Mouse (Mus musculus) MEL (cell line): Measurements from ENCODE around the gene Med16. TPM values are rescaled to one million over a fixed set of nuclear protein-coding genes. Genes with fewer than 3 reads are reported as not detected.

ENCODE experiments used
- DNase-seq: peaks from one replicate; pipeline ENCODE4 v3.0.0; 2011; ENCODE audit warnings: low read depth, low spot score
- H3K27ac ChIP-seq: 2 replicates; pipeline ENCODE4 v1.5.1; 2012; ENCODE audit warnings: low read depth, mild to moderate bottlenecking, control low read depth, low read length, moderate library complexity; ENCODE audit not compliant: control insufficient read depth
- H3K27me3 ChIP-seq, 2 experiments: fragments of 150-350 bp in 1 of 2; sonication (generic) in 1 of 2; 2 replicates each; pipeline ENCODE4 v1.6.1; 2012; ENCODE audit warnings: low read length in 2 of 2, mild to moderate bottlenecking in 2 of 2, improper control_type of control experiment in 1 of 2, moderate library complexity in 1 of 2; ENCODE audit not compliant: insufficient read depth in 2 of 2, control insufficient read depth in 1 of 2
- H3K36me3 ChIP-seq, 2 experiments: 2 replicates each; pipeline ENCODE4 v1.6.1; 2012 to 2014; ENCODE audit warnings: low read length in 2 of 2, improper control_type of control experiment in 1 of 2, inconsistent platforms in 1 of 2, mild to moderate bottlenecking in 1 of 2; ENCODE audit not compliant: insufficient read depth in 2 of 2, control insufficient read depth in 1 of 2
- H3K4me1 ChIP-seq, 2 experiments: fragments of 150-350 bp in 1 of 2; sonication (generic) in 1 of 2; 2 replicates each; pipeline ENCODE4 v1.6.1; 2012; ENCODE audit warnings: low read length in 2 of 2, improper control_type of control experiment in 1 of 2, mild to moderate bottlenecking in 1 of 2; ENCODE audit not compliant: insufficient read depth in 2 of 2, control insufficient read depth in 1 of 2
- H3K4me3 ChIP-seq, 2 experiments: fragments of 150-350 bp in 1 of 2; sonication (generic) in 1 of 2; 2 replicates each; pipeline ENCODE4 v1.5.1; 2012; ENCODE audit warnings: low read depth in 2 of 2, low read length in 2 of 2, mild to moderate bottlenecking in 2 of 2, moderate library complexity in 2 of 2, control low read depth in 1 of 2, improper control_type of control experiment in 1 of 2; ENCODE audit not compliant: control insufficient read depth in 1 of 2, insufficient read depth in 1 of 2
- H3K79me2 ChIP-seq: 2 replicates; pipeline ENCODE4 v1.6.1; 2012; ENCODE audit warnings: mild to moderate bottlenecking, low read length, moderate library complexity; ENCODE audit not compliant: control insufficient read depth, poor library complexity, insufficient read depth
- H3K9ac ChIP-seq: 2 replicates; pipeline ENCODE4 v1.6.1; 2012; ENCODE audit warnings: low read depth, mild to moderate bottlenecking, control low read depth, low read length, moderate library complexity; ENCODE audit not compliant: control insufficient read depth, poor library complexity, severe bottlenecking
- H3K9me3 ChIP-seq: fragments of 150-350 bp; sonication (generic); replicated peaks from 2 replicates; pipeline ENCODE4 v1.6.1; 2012; ENCODE audit warnings: mild to moderate bottlenecking, low read length, improper control_type of control experiment, moderate library complexity; ENCODE audit not compliant: insufficient read depth
- BHLHE40 ChIP-seq: IDR thresholded peaks from 2 replicates; pipeline ENCODE4 v1.6.1; 2012; ENCODE audit warnings: low read depth, mild to moderate bottlenecking, inconsistent platforms, low read length, improper control_type of control experiment, borderline replicate concordance
- CHD1 ChIP-seq: IDR thresholded peaks from 2 replicates; pipeline ENCODE4 v1.6.1; 2012; ENCODE audit warnings: low read depth, mild to moderate bottlenecking, inconsistent platforms, low read length, improper control_type of control experiment
- CHD2 ChIP-seq: IDR thresholded peaks from 2 replicates; pipeline ENCODE4 v1.6.1; 2011; ENCODE audit warnings: low read length, improper control_type of control experiment
- CTCF ChIP-seq, 3 experiments: IDR thresholded peaks in 2 of 3; conservative IDR thresholded peaks in 1 of 3; 2 replicates each; pipeline ENCODE4 v1.5.1; 2011 to 2012; ENCODE audit warnings: low read length in 3 of 3, low read depth in 2 of 3, mild to moderate bottlenecking in 2 of 3, improper control_type of control experiment in 1 of 3, inconsistent platforms in 1 of 3, mixed read lengths in 1 of 3, moderate library complexity in 1 of 3; ENCODE audit not compliant: control insufficient read depth in 1 of 3, insufficient read depth in 1 of 3, poor library complexity in 1 of 3, severe bottlenecking in 1 of 3
- E2F4 ChIP-seq: IDR thresholded peaks from 2 replicates; pipeline ENCODE4 v1.6.1; 2011; ENCODE audit warnings: low read depth, low read length, improper control_type of control experiment, borderline replicate concordance
- EP300 ChIP-seq, 2 experiments: IDR thresholded peaks; 2 replicates each; pipeline ENCODE4 v1.6.1; 2011; ENCODE audit warnings: improper control_type of control experiment in 2 of 2, low read length in 2 of 2, low read depth in 1 of 2, mild to moderate bottlenecking in 1 of 2
- ETS1 ChIP-seq: IDR thresholded peaks from 2 replicates; pipeline ENCODE4 v1.6.1; 2012; ENCODE audit warnings: low read depth, mild to moderate bottlenecking, inconsistent platforms, low read length, improper control_type of control experiment, moderate library complexity
- GABPA ChIP-seq: IDR thresholded peaks from 2 replicates; pipeline ENCODE4 v1.6.1; 2012; ENCODE audit warnings: low read depth, mild to moderate bottlenecking, inconsistent platforms, low read length, improper control_type of control experiment, moderate library complexity
- HCFC1 ChIP-seq: IDR thresholded peaks from 2 replicates; pipeline ENCODE4 v1.6.1; 2012; ENCODE audit warnings: low read depth, mild to moderate bottlenecking, inconsistent platforms, low read length, improper control_type of control experiment, moderate library complexity
- JUND ChIP-seq: IDR thresholded peaks from 2 replicates; pipeline ENCODE4 v1.6.1; 2011; ENCODE audit warnings: low read depth, mild to moderate bottlenecking, improper control_type of control experiment, low read length
- KAT2A ChIP-seq: conservative IDR thresholded peaks from 2 replicates; pipeline ENCODE4 v1.6.1; 2012; ENCODE audit warnings: low read depth, low read length, improper control_type of control experiment, inconsistent platforms
- MAFK ChIP-seq: IDR thresholded peaks from 2 replicates; pipeline ENCODE4 v1.6.1; 2011; ENCODE audit warnings: low read depth, mild to moderate bottlenecking, low read length, improper control_type of control experiment, borderline replicate concordance
- MEF2A ChIP-seq: IDR thresholded peaks from 2 replicates; pipeline ENCODE4 v1.6.1; 2014; ENCODE audit warnings: low read depth, mild to moderate bottlenecking, inconsistent platforms, low read length, improper control_type of control experiment; ENCODE audit not compliant: poor library complexity, insufficient replicate concordance, severe bottlenecking; ENCODE audit errors: extremely low read depth
- MXI1 ChIP-seq: IDR thresholded peaks from 2 replicates; pipeline ENCODE4 v1.6.1; 2011; ENCODE audit warnings: mild to moderate bottlenecking, low read depth, low read length, improper control_type of control experiment
- MYC ChIP-seq: IDR thresholded peaks from 2 replicates; pipeline ENCODE4 v1.6.1; 2011; ENCODE audit warnings: low read depth, mild to moderate bottlenecking, low read length, improper control_type of control experiment, moderate library complexity
- NELFE ChIP-seq: IDR thresholded peaks from 2 replicates; pipeline ENCODE4 v1.6.1; 2011; ENCODE audit warnings: low read depth, low read length, improper control_type of control experiment
- POLR2A ChIP-seq, 2 experiments: IDR thresholded peaks; 2 replicates each; pipeline ENCODE4 v1.6.1; 2011 to 2012; ENCODE audit warnings: low read length in 2 of 2, mild to moderate bottlenecking in 2 of 2, control low read depth in 1 of 2, improper control_type of control experiment in 1 of 2, low read depth in 1 of 2, moderate library complexity in 1 of 2; ENCODE audit not compliant: control insufficient read depth in 1 of 2, insufficient read depth in 1 of 2, poor library complexity in 1 of 2
- POLR2AphosphoS5 ChIP-seq: IDR thresholded peaks from 2 replicates; pipeline ENCODE4 v1.6.1; 2012; ENCODE audit warnings: low read depth, borderline replicate concordance, mild to moderate bottlenecking, inconsistent platforms, low read length, moderate library complexity, mixed read lengths
- RCOR1 ChIP-seq: IDR thresholded peaks from 2 replicates; pipeline ENCODE4 v1.6.1; 2012; ENCODE audit warnings: low read depth, mild to moderate bottlenecking, inconsistent platforms, low read length, improper control_type of control experiment
- SIN3A ChIP-seq: IDR thresholded peaks from 2 replicates; pipeline ENCODE4 v1.6.1; 2012; ENCODE audit warnings: low read length, improper control_type of control experiment, inconsistent platforms
- SMC3 ChIP-seq: IDR thresholded peaks from 2 replicates; pipeline ENCODE4 v1.6.1; 2011; ENCODE audit warnings: low read depth, low read length, improper control_type of control experiment
- TBP ChIP-seq: IDR thresholded peaks from 2 replicates; pipeline ENCODE4 v1.8.0; 2011; ENCODE audit warnings: low read depth, low read length, improper control_type of control experiment
- TCF12 ChIP-seq: IDR thresholded peaks from 2 replicates; pipeline ENCODE4 v1.6.1; 2014; ENCODE audit warnings: low read depth, mild to moderate bottlenecking, inconsistent platforms, low read length, improper control_type of control experiment, moderate library complexity
- UBTF ChIP-seq: IDR thresholded peaks from 2 replicates; pipeline ENCODE4 v1.6.1; 2012; ENCODE audit warnings: low read depth, mild to moderate bottlenecking, inconsistent platforms, low read length, improper control_type of control experiment, moderate library complexity, borderline replicate concordance; ENCODE audit not compliant: insufficient read depth
- ZC3H11A ChIP-seq: IDR thresholded peaks from 2 replicates; pipeline ENCODE4 v1.6.1; 2012; ENCODE audit warnings: low read depth, mild to moderate bottlenecking, inconsistent platforms, low read length, improper control_type of control experiment
- ZKSCAN1 ChIP-seq: IDR thresholded peaks from 2 replicates; pipeline ENCODE4 v1.6.1; 2012; ENCODE audit warnings: low read depth, mild to moderate bottlenecking, inconsistent platforms, low read length, improper control_type of control experiment, moderate library complexity
- ZMIZ1 ChIP-seq: IDR thresholded peaks from 2 replicates; pipeline ENCODE4 v1.6.1; 2012; ENCODE audit warnings: low read depth, mild to moderate bottlenecking, inconsistent platforms, low read length, improper control_type of control experiment, moderate library complexity
- polyA plus RNA-seq, 2 experiments: library from polyadenylated mRNA; stranded (reverse) in 1 of 2; unstranded in 1 of 2; fragments of >175 nt in 1 of 2; fragments of >200 nt in 1 of 2; gene quantifications; 2 replicates each; pipeline versions ENCODE4 v1.2.1 to v1.2.4; 2012; ENCODE audit warnings: low replicate concordance in 2 of 2, low read depth in 1 of 2; ENCODE audit not compliant: insufficient read length in 2 of 2, insufficient read depth in 1 of 2, missing spikeins in 1 of 2
- total RNA-seq: library from RNA; depleted of rRNA; stranded (reverse); fragments of 300-350 nt; gene quantifications from 2 replicates; pipeline ENCODE4 v1.2.3, GENCODE M21; 2012

Gene Med16
- total and polyA plus RNA-seq, 3 experiments, result 17.3 to 41.2 TPM; not detected in 1

- H3K27me3 ChIP-seq, result no peaks in the 10 kb centered on the region
- TF ChIP-seq NELFE, result no peak
- TF ChIP-seq MYC, result no peak
- TF ChIP-seq CHD1, result no peak
- TF ChIP-seq JUND, result no peak
- no peak for TF ChIP-seq GABPA
- TF ChIP-seq ZMIZ1, result no peak
- no peaks in the 10 kb centered on the region for H3K9me3 ChIP-seq
- peaks cover 0 to 4% of the 10 kb centered on the region in 2 experiments; a peak in 2 of 4 replicates for H3K36me3 ChIP-seq
- peak overlapping the region; percentile 80 for H3K9ac ChIP-seq
- peak overlapping the region; percentile 40 for H3K27ac ChIP-seq
- H3K79me2 ChIP-seq, result peaks cover 19% of the 10 kb centered on the region
- peak overlapping the region; percentile 64 to 99 for H3K4me3 ChIP-seq
- DNase-seq, result peak; percentile 59
- peaks cover 11 to 16% of the 10 kb centered on the region in 2 experiments for H3K4me1 ChIP-seq
Observed at GRCm38 (mm10) chr10:79919251-79919849, 10.6 kb upstream of the Med16 start.

- Histone ChIP-seq H3K27me3 (no peaks in the 10 kb centered on the region), H3K36me3 (peaks cover 0 to 7% of the 10 kb centered on the region in 2 experiments; a peak in 2 of 4 replicates), H3K79me2 (peaks cover 21% of the 10 kb centered on the region), H3K4me3 (peak overlapping the region; percentile 64 to 99), H3K9ac (peak overlapping the region; percentile 80), H3K27ac (peak overlapping the region; percentile 40), H3K4me1 (peaks cover 15 to 23% of the 10 kb centered on the region in 2 experiments), H3K9me3 (no peaks in the 10 kb centered on the region)
- peak; percentile 83 for DNase-seq
- TF ChIP-seq POLR2A (IDR thresholded peaks at IDR 0.05; ENCODE audit: control insufficient read depth in 1 of 2, insufficient read depth in 1 of 2, low read depth in 1 of 2, low read length in 2 of 2, poor library complexity in 1 of 2) (peak; percentile 75 to 79), EP300 (IDR thresholded peaks at IDR 0.05; ENCODE audit: low read depth in 1 of 2, low read length in 2 of 2) (no peak), GABPA (no peak), HCFC1 (peak; percentile 11; the same call in 1 of the 2 replicates), E2F4 (no peak), MAFK (no peak), MXI1 (peak; percentile 80), TBP (peak; percentile 83), UBTF (0 out of 2 replicates have a peak, but pooled peaks have one; percentile 37), JUND (no peak), NELFE (peak; percentile 62), SMC3 (no peak), MEF2A (no peak), POLR2AphosphoS5 (no peak), ZMIZ1 (peak; percentile 79), CHD2 (no peak), CHD1 (no peak; the same call in 1 of the 2 replicates), SIN3A (peak; percentile 27; the same call in 1 of the 2 replicates), RCOR1 (no peak), ETS1 (peak; percentile 11; the same call in 1 of the 2 replicates), ZKSCAN1 (no peak), ZC3H11A (no peak), BHLHE40 (peak; percentile 49; the same call in 1 of the 2 replicates), TCF12 (0 out of 2 replicates have a peak, but pooled peaks have one; percentile 17), KAT2A (no peak), CTCF (IDR thresholded peaks at IDR 0.05 in 2 of 3, conservative IDR thresholded peaks at IDR 0.05 in 1 of 3; ENCODE audit: control insufficient read depth in 1 of 3, insufficient read depth in 1 of 3, low read depth in 2 of 3, low read length in 3 of 3, poor library complexity in 1 of 3, severe bottlenecking in 1 of 3) (no peak)
Observed at GRCm38 (mm10) chr10:79918231-79919078, 9.7 kb upstream of the Med16 start.
